Mouse (Mus musculus): ENCODE data around the gene Gm26727.
A peak's percentile ranks its signal among the peaks of the same experiment; 100 is the strongest.
"Not testable (repeated sequence)": the region's sequence is repeated elsewhere in the genome, so short reads cannot be mapped to it uniquely, and the experiment has no call there.

The Gm26727 gene

GRCm38 (mm10) chr2:67433081-67433480 is at the start of gene Gm26727:
Gm26727 (minus strand) TSS chr2:67433181.
- DNase-seq (ENCODE audit: low read depth, low spot score), result no peak

- peak; percentile 12 for DNase-seq (ENCODE audit: low read depth, low spot score)
Observed at GRCm38 (mm10) chr2:67481051-67481450, 48.1 kb upstream of the Gm26727 start.

GRCm38 (mm10) chr2:67477753-67478152 is 44.8 kb upstream of the Gm26727 start:
- DNase-seq (ENCODE audit: low read depth, low spot score), result peak; percentile 74

GRCm38 (mm10) chr2:67470030-67470429 is 37.0 kb upstream of the Gm26727 start:
- not testable (repeated sequence) for DNase-seq (ENCODE audit: low read depth, low spot score)

- DNase-seq (ENCODE audit: low read depth, low spot score), result no peak
Observed at GRCm38 (mm10) chr2:67467036-67467435, 34.1 kb upstream of the Gm26727 start.

- no peak for DNase-seq (ENCODE audit: low read depth, low spot score)
Observed at GRCm38 (mm10) chr2:67460857-67461256, 27.9 kb upstream of the Gm26727 start.

GRCm38 (mm10) chr2:67447206-67447605 is 14.2 kb upstream of the Gm26727 start:
- no peak for DNase-seq (ENCODE audit: low read depth, low spot score)

- DNase-seq (ENCODE audit: low read depth, low spot score), result no peak
Observed at GRCm38 (mm10) chr2:67446772-67447171, 13.8 kb upstream of the Gm26727 start.

- DNase-seq (ENCODE audit: low read depth, low spot score), result no peak
Observed at GRCm38 (mm10) chr2:67445780-67446179, 12.8 kb upstream of the Gm26727 start, which contains the start of gene Xirp2. Xirp2 (plus strand) TSS chr2:67446002.

GRCm38 (mm10) chr2:67438309-67438708 is 5.3 kb upstream of the Gm26727 start:
- DNase-seq (ENCODE audit: low read depth, low spot score), result no peak

- no peak for DNase-seq (ENCODE audit: low read depth, low spot score)
Observed at GRCm38 (mm10) chr2:67422799-67423198, 10.2 kb downstream of the Gm26727 start.

GRCm38 (mm10) chr2:67420853-67421252 is 12.1 kb downstream of the Gm26727 start:
- DNase-seq (ENCODE audit: low read depth, low spot score), result no peak

- DNase-seq (ENCODE audit: low read depth, low spot score), result not testable (repeated sequence)
Observed at GRCm38 (mm10) chr2:67413425-67413824, 19.6 kb downstream of the Gm26727 start, which contains the start of gene Gm21830. Gm21830 (plus strand) TSS chr2:67413725.

All from mesoderm, embryonic 11.5 days (tissue).